Mouse (Mus musculus) cerebellum, adult 18-20 months (tissue): Measurements from ENCODE around the gene Olfr13.
"Not testable (repeated sequence)": the region's sequence is repeated elsewhere in the genome, so short reads cannot be mapped to it uniquely, and the experiment has no call there.

Experiments
- DNase-seq, 2 experiments: peaks; one replicate each; pipeline ENCODE4 v3.0.0; 2021

Olfr13 gene

DNA sequence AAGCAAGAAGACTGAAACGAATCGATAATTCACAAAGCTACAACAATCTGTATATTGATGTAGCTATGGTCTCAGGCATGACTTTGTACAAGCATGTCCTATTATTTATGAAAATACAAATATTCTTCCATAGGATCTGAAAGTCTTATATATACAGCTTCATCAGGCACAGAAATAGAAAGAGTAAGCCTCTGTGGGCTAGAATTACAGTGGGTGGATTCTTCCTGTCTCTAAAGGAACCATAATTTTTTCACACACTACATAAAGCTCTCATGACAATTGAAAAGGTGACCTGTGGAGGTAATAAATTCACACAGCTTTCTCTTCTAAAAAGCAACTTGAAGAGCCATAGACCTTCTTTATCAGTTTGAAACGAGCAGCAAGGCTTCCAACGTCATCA lies at the start of gene Olfr13:
Olfr13 (plus strand) TSS at position 301 of the 400 bp plus-strand sequence.
- no peak for DNase-seq

DNA sequence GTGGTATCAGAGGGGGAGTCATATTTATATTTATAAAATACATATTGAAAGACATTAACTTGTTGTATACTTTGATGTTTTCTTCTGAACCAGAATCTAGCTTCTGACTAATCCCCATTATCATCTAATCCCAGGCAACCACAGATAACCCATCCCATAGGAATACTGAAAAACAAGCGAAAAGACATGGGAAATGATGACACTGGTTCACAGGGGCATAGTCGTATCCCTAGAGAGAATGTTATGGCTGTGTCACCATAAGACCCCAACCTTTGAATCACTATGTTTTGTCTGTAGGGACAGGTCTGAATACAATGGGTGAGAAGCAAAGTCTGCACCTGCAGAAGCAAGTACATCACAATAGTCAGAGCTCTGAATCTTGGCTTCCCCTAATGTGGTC lies 25.7 kb upstream of the Olfr13 start, which contains the start of gene Olfr237-ps1:
Olfr237-ps1 (plus strand) TSS at position 301 of the 400 bp plus-strand sequence.
- not testable (repeated sequence) for DNase-seq

GRCm38 (mm10) chr6:43159502-43159901 lies 12.4 kb upstream of the Olfr13 start:
- peak; percentile 44 to 56 for DNase-seq

DNA sequence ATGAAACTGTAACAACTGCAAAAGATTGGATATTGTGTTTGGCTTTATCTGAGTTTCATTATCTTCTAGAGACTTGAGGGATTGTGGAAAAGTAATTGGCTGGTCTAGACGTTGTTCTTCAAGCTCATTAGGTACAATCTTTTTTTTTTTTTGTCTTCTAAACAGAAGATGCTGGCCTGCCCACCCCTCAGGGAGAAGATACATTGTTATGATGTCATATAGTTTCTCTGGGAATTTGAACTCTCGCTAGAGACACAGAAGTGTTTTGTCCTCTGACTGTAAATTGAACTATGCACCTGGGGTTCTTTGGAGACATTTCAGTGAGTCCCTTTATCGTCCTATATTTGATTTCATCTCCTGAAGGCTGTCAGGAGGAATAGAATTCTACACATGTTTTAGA lies 9.0 kb upstream of the Olfr13 start, which contains the start of gene Olfr437:
Olfr437 (plus strand) TSS at position 301 of the 400 bp plus-strand sequence.
- DNase-seq = no peak

- DNase-seq = peak; percentile 17 to 21
Observed at GRCm38 (mm10) chr6:43167246-43167645, 4.7 kb upstream of the Olfr13 start.

- DNase-seq = no peak
Observed at GRCm38 (mm10) chr6:43178129-43178528, 6.2 kb downstream of the Olfr13 start.

- no peak for DNase-seq
Observed at GRCm38 (mm10) chr6:43178584-43179501, 6.9 kb downstream of the Olfr13 start.

GRCm38 (mm10) chr6:43190986-43191385 lies 19.0 kb downstream of the Olfr13 start:
- no peak for DNase-seq

- DNase-seq = no peak
Observed at GRCm38 (mm10) chr6:43196781-43197180, 24.8 kb downstream of the Olfr13 start, which contains the start of gene Olfr435. Olfr435 (plus strand) TSS chr6:43197146.

- no peak for DNase-seq
Observed at GRCm38 (mm10) chr6:43198094-43198493, 26.2 kb downstream of the Olfr13 start.

GRCm38 (mm10) chr6:43202786-43203185 lies 30.8 kb downstream of the Olfr13 start:
- DNase-seq = no peak

GRCm38 (mm10) chr6:43205355-43205754 lies 33.4 kb downstream of the Olfr13 start:
- no peak for DNase-seq

GRCm38 (mm10) chr6:43212873-43213272 lies 40.9 kb downstream of the Olfr13 start, which contains the start of gene Olfr434:
Olfr434 (plus strand) TSS chr6:43213021.
- not testable (repeated sequence) for DNase-seq
